In genomic region chr12:85337567-85338311, GRCm38 (mm10) we compare ENCODE assay signal across 9 mouse cellular contexts. TPM values are rescaled to one million over a fixed set of nuclear protein-coding genes. Genes with fewer than 3 reads are reported as not detected.
DNase-seq lines count a peak whose midpoint lies in the region; ATAC-seq and TF ChIP-seq lines count a peak whose summit lies in the region.
"Had no signal": no experiment of that assay in that cellular context is flagged by ENCODE, and none has a peak within 500 bp of the region (broad histone marks: within the 10 kb centered on the region; RNA-seq: fewer than 3 reads in every experiment).

No protein-coding gene starts in this region.

- no peak for ATAC-seq in kidney, embryonic 15.5 days (replicated peaks; ENCODE audit: low FRiP score)
- ATAC-seq in intestine, embryonic 14.5 days (replicated peaks; ENCODE audit: low FRiP score, low TSS enrichment, low read depth): no peak
- ATAC-seq in midbrain, postnatal 0 days (ENCODE audit: low FRiP score): no peak

- no peak overlapping the region for H3K27ac ChIP-seq in kidney, embryonic 15.5 days
- H3K27ac ChIP-seq in intestine, embryonic 14.5 days (ENCODE audit: low read depth): no peak overlapping the region
- no peak overlapping the region for H3K27ac ChIP-seq in midbrain, postnatal 0 days (ENCODE audit: low read depth, low read length)

- no peak for TF ChIP-seq CTCF in midbrain, postnatal 0 days (IDR thresholded peaks at IDR 0.05)

- H3K4me2 ChIP-seq in kidney, embryonic 15.5 days: peak overlapping the region; percentile 70
- peak overlapping the region; percentile 59 for H3K4me2 ChIP-seq in intestine, embryonic 14.5 days (ENCODE audit: low read length)
- peak overlapping the region; percentile 83; the same call in 1 of the 2 replicates for H3K4me2 ChIP-seq in midbrain, postnatal 0 days (ENCODE audit: low read depth, low read length, poor library complexity, severe bottlenecking)

- DNase-seq in kidney, adult 18-20 months: no peak
- DNase-seq in c-Kit-positive CD71-positive TER-119-negative erythroid progenitor cells, embryonic 14.5 days (ENCODE audit: low read depth): peak; percentile 58
- DNase-seq in intestine, embryonic 14.5 days (ENCODE audit: low spot score): no peak
- DNase-seq in midbrain, postnatal 0 days (ENCODE audit: low spot score): no peak
- DNase-seq in urinary bladder, postnatal 36 days (ENCODE audit: low spot score in 2 of 2): no peak
- no peak for DNase-seq in adrenal gland, postnatal 4 days (ENCODE audit: low spot score in 2 of 2)
- DNase-seq in ovary, adult 18-20 months (ENCODE audit: low spot score): no peak
- DNase-seq: lung, postnatal 36 days had no signal

- peak overlapping the region; percentile 99 for H3K4me3 ChIP-seq in kidney, embryonic 15.5 days (replicated peaks)
- peak overlapping the region; percentile 83; the same call in 1 of the 2 replicates for H3K4me3 ChIP-seq in intestine, embryonic 14.5 days (ENCODE audit: low read depth, low read length)
- H3K4me3 ChIP-seq in midbrain, postnatal 0 days (ENCODE audit: low read depth, low read length): peak overlapping the region; percentile 99; the same call in 1 of the 2 replicates

- no peaks in the 10 kb centered on the region for H3K27me3 ChIP-seq in kidney, embryonic 15.5 days
- no peaks in the 10 kb centered on the region for H3K27me3 ChIP-seq in intestine, embryonic 14.5 days (replicated peaks; ENCODE audit: control insufficient read depth, insufficient read depth, low read length)
- no peaks in the 10 kb centered on the region for H3K27me3 ChIP-seq in midbrain, postnatal 0 days (ENCODE audit: insufficient read depth, low read length)

- H3K9me3 ChIP-seq in kidney, embryonic 15.5 days (replicated peaks): no peaks in the 10 kb centered on the region
- no peaks in the 10 kb centered on the region for H3K9me3 ChIP-seq in intestine, embryonic 14.5 days (ENCODE audit: control insufficient read depth, low read length)
- H3K9me3 ChIP-seq in midbrain, postnatal 0 days (ENCODE audit: low read length): no peaks in the 10 kb centered on the region

- 82% methylated on average over 6 of the region's 6 CpGs for WGBS in kidney, embryonic 15.5 days
- WGBS in intestine, embryonic 14.5 days: 78% methylated on average over 6 of the region's 6 CpGs
- 89% methylated on average over 6 of the region's 6 CpGs for WGBS in midbrain, postnatal 0 days

- H3K4me1 ChIP-seq in kidney, embryonic 15.5 days: peaks cover 17% of the 10 kb centered on the region
- peaks cover 11% of the 10 kb centered on the region; the same call in 1 of the 2 replicates for H3K4me1 ChIP-seq in intestine, embryonic 14.5 days (replicated peaks; ENCODE audit: control insufficient read depth, insufficient read depth, low read length)
- H3K4me1 ChIP-seq in midbrain, postnatal 0 days (ENCODE audit: insufficient read depth, low read length): peaks cover 5% of the 10 kb centered on the region

- H3K36me3 ChIP-seq in kidney, embryonic 15.5 days: peaks cover 41% of the 10 kb centered on the region
- peaks cover 43% of the 10 kb centered on the region for H3K36me3 ChIP-seq in intestine, embryonic 14.5 days (ENCODE audit: control insufficient read depth, insufficient read depth, low read length)
- H3K36me3 ChIP-seq in midbrain, postnatal 0 days (ENCODE audit: insufficient read depth, low read length): peaks cover 22% of the 10 kb centered on the region

- H3K9ac ChIP-seq in kidney, embryonic 15.5 days: peak overlapping the region; percentile 99; the same call in 1 of the 2 replicates
- no peak overlapping the region for H3K9ac ChIP-seq in intestine, embryonic 14.5 days (ENCODE audit: low read length)
- no peak overlapping the region for H3K9ac ChIP-seq in midbrain, postnatal 0 days (replicated peaks; ENCODE audit: low read length, poor library complexity, severe bottlenecking)

RNA-seq across cellular contexts. Expression of gene Nek9, which starts 1.4 kb away (rescaled TPM):
- polyA plus RNA-seq in kidney, embryonic 15.5 days (2015; fragmentation: Nextera tagmentation; extraction: Ambion mirVana): 22.3 and 23.0 TPM in 2 replicates
- polyA plus RNA-seq in intestine, embryonic 14.5 days (2014; fragmentation: Nextera tagmentation; extraction: Ambion mirVana): 16.5 and 17.2 TPM in 2 replicates
- total RNA-seq in midbrain, postnatal 0 days (2014; rRNA removed): 16.5 and 22.8 TPM in 2 replicates
- polyA plus RNA-seq in midbrain, postnatal 0 days (2015; fragmentation: Nextera tagmentation; extraction: Ambion mirVana): 7.1 and 7.5 TPM in 2 replicates
- 10 to 100 TPM; 76.7 to 77.0 TPM for total RNA-seq in adrenal gland, postnatal 4 days (2021)

RNA-seq across cellular contexts. Expression of gene Tmed10, which starts 36.9 kb away (rescaled TPM):
- 323 and 334 TPM in 2 replicates for polyA plus RNA-seq in kidney, embryonic 15.5 days (2015; fragmentation: Nextera tagmentation; extraction: Ambion mirVana)
- 344 TPM in 2 replicates for polyA plus RNA-seq in intestine, embryonic 14.5 days (2014; fragmentation: Nextera tagmentation; extraction: Ambion mirVana)
- 68.2 and 68.6 TPM in 2 replicates for total RNA-seq in midbrain, postnatal 0 days (2014; rRNA removed)
- 175 and 186 TPM in 2 replicates for polyA plus RNA-seq in midbrain, postnatal 0 days (2015; fragmentation: Nextera tagmentation; extraction: Ambion mirVana)
- total RNA-seq in adrenal gland, postnatal 4 days (2021): 100 to 1,000 TPM; 290 to 301 TPM

RNA-seq across cellular contexts. Expression of gene Zc2hc1c, which starts 49.3 kb away (rescaled TPM):
- 2.8 and 3.4 TPM in 2 replicates for polyA plus RNA-seq in kidney, embryonic 15.5 days (2015; fragmentation: Nextera tagmentation; extraction: Ambion mirVana)
- polyA plus RNA-seq in intestine, embryonic 14.5 days (2014; fragmentation: Nextera tagmentation; extraction: Ambion mirVana): 2.1 and 2.5 TPM in 2 replicates
- 1.5 and 1.7 TPM in 2 replicates for total RNA-seq in midbrain, postnatal 0 days (2014; rRNA removed)
- 1.7 and 1.8 TPM in 2 replicates for polyA plus RNA-seq in midbrain, postnatal 0 days (2015; fragmentation: Nextera tagmentation; extraction: Ambion mirVana)
- 1 to 10 TPM; 1.4 to 2.0 TPM for total RNA-seq in adrenal gland, postnatal 4 days (2021)

RNA-seq across cellular contexts. Expression of gene Acyp1, which starts 49.5 kb away (rescaled TPM):
- 59.5 and 65.4 TPM in 2 replicates for polyA plus RNA-seq in kidney, embryonic 15.5 days (2015; fragmentation: Nextera tagmentation; extraction: Ambion mirVana)
- 52.7 and 53.5 TPM in 2 replicates for polyA plus RNA-seq in intestine, embryonic 14.5 days (2014; fragmentation: Nextera tagmentation; extraction: Ambion mirVana)
- 23.2 and 25.4 TPM in 2 replicates for total RNA-seq in midbrain, postnatal 0 days (2014; rRNA removed)
- polyA plus RNA-seq in midbrain, postnatal 0 days (2015; fragmentation: Nextera tagmentation; extraction: Ambion mirVana): 40.3 and 41.8 TPM in 2 replicates
- 10 to 100 TPM; 29.3 to 38.6 TPM for total RNA-seq in adrenal gland, postnatal 4 days (2021)
